Mouse (Mus musculus) stomach, embryonic 14.5 days (tissue): ENCODE results near the gene Dnm3. TPM values are rescaled to one million over a fixed set of nuclear protein-coding genes. Genes with fewer than 3 reads are reported as not detected.

Source experiments
- ATAC-seq: fragments of 200-750 bp; cut with Nextera tagmentation; 2 replicates; pipeline ENCODE4 v1.8.0; 2017; ENCODE audit warnings: low read depth, moderate TSS enrichment; ENCODE audit not compliant: insufficient number of reproducible peaks, insufficient read depth, low FRiP score
- H3K27ac ChIP-seq: fragments of 300-500 bp; sonication (generic); 2 replicates; pipeline ENCODE4 v1.5.1; 2014; ENCODE audit warnings: mild to moderate bottlenecking, low read length, moderate library complexity, mixed read lengths
- H3K27me3 ChIP-seq: fragments of 300-500 bp; sonication (generic); 2 replicates; pipeline ENCODE4 v1.6.1; 2014; ENCODE audit warnings: low read length, control low read depth, mixed read lengths; ENCODE audit not compliant: control insufficient read depth, insufficient read depth
- H3K36me3 ChIP-seq: fragments of 300-500 bp; sonication (generic); 2 replicates; pipeline ENCODE4 v1.6.1; 2014; ENCODE audit warnings: mild to moderate bottlenecking, control low read depth, low read length, moderate library complexity, mixed read lengths; ENCODE audit not compliant: control insufficient read depth, insufficient read depth
- H3K4me1 ChIP-seq: fragments of 300-500 bp; sonication (generic); 2 replicates; pipeline ENCODE4 v1.6.1; 2014; ENCODE audit warnings: low read length, control low read depth, mixed read lengths; ENCODE audit not compliant: control insufficient read depth, insufficient read depth
- H3K4me2 ChIP-seq: fragments of 300-500 bp; sonication (generic); replicated peaks from 2 replicates; pipeline ENCODE4 v1.6.1; 2014; ENCODE audit warnings: low read depth, low read length, control low read depth
- H3K4me3 ChIP-seq: fragments of 300-500 bp; sonication (generic); 2 replicates; pipeline ENCODE4 v1.5.1; 2014; ENCODE audit warnings: low read depth, low read length, control low read depth
- H3K9ac ChIP-seq: fragments of 300-500 bp; sonication (generic); replicated peaks from 2 replicates; pipeline ENCODE4 v1.6.1; 2014; ENCODE audit warnings: low read depth, mild to moderate bottlenecking, control low read depth, low read length, moderate library complexity, mixed read lengths
- H3K9me3 ChIP-seq: fragments of 300-500 bp; sonication (generic); 2 replicates; pipeline ENCODE4 v1.6.1; 2016; ENCODE audit warnings: low read depth, low read length, control low read depth; ENCODE audit not compliant: control insufficient read depth
- WGBS: fragments of 180-500 bp; shearing (Covaris S2); extraction: QIAGEN DNeasy Blood & Tissue Kit; methylation state at CpG from one replicate; pipeline ENCODE4 v1.1.7; 2014; 5-methylcytosine and 5-hydroxymethylcytosine counted together
- polyA plus RNA-seq: library from polyadenylated mRNA; unstranded; fragments of >200 nt; fragmentation: Nextera tagmentation; extraction: Ambion mirVana; gene quantifications from 2 replicates; pipeline ENCODE4 v1.2.1, GENCODE M21; 2014

Dnm3 gene
- polyA plus RNA-seq, 1 experiment from 2014 or later, result 8.6 TPM

- Histone ChIP-seq H3K27me3 (no peaks in the 10 kb centered on the region), H3K9me3 (no peaks in the 10 kb centered on the region), H3K27ac (peak overlapping the region; percentile 21; the same call in 1 of the 2 replicates), H3K4me3 (no peak overlapping the region), H3K4me1 (0 out of 2 replicates have a peak, but pooled peaks cover 3% of the 10 kb centered on the region), H3K36me3 (no peaks in the 10 kb centered on the region), H3K9ac (no peak overlapping the region), H3K4me2 (no peak overlapping the region)
- ATAC-seq, result no peak
- 44% methylated on average over 3 of the region's 3 CpGs for WGBS
Observed at GRCm38 (mm10) chr1:162124396-162124795, 353.4 kb downstream of the Dnm3 start.

- H3K36me3 ChIP-seq, result no peaks in the 10 kb centered on the region
- no peak overlapping the region for H3K4me2 ChIP-seq
- H3K27ac ChIP-seq, result peak overlapping the region; percentile 58; the same call in 1 of the 2 replicates
- H3K9ac ChIP-seq, result no peak overlapping the region
- no peak; the same call in 1 of the 2 replicates for ATAC-seq
- no peaks in the 10 kb centered on the region for H3K27me3 ChIP-seq
- 33% methylated on average over 7 of the region's 7 CpGs for WGBS
- no peak overlapping the region for H3K4me3 ChIP-seq
- no peaks in the 10 kb centered on the region for H3K9me3 ChIP-seq
- 0 out of 2 replicates have a peak, but pooled peaks cover 3% of the 10 kb centered on the region for H3K4me1 ChIP-seq
Observed at GRCm38 (mm10) chr1:162121441-162122200, 356.2 kb downstream of the Dnm3 start.

- 64% methylated on average over 7 of the region's 7 CpGs for WGBS
- Histone ChIP-seq H3K27ac (peak overlapping the region; percentile 66), H3K4me1 (peaks cover 11% of the 10 kb centered on the region; the same call in 1 of the 2 replicates), H3K4me2 (no peak overlapping the region), H3K9me3 (no peaks in the 10 kb centered on the region), H3K4me3 (no peak overlapping the region), H3K27me3 (no peaks in the 10 kb centered on the region), H3K36me3 (no peaks in the 10 kb centered on the region), H3K9ac (no peak overlapping the region)
- ATAC-seq, result peak; percentile 63
Observed at GRCm38 (mm10) chr1:162109437-162109813, 368.4 kb downstream of the Dnm3 start.

- H3K27me3 ChIP-seq, result no peaks in the 10 kb centered on the region
- ATAC-seq, result no peak
- no peak overlapping the region for H3K9ac ChIP-seq
- no peak overlapping the region for H3K4me3 ChIP-seq
- no peaks in the 10 kb centered on the region for H3K9me3 ChIP-seq
- peak overlapping the region; percentile 66 for H3K27ac ChIP-seq
- H3K4me2 ChIP-seq, result no peak overlapping the region
- no peaks in the 10 kb centered on the region for H3K36me3 ChIP-seq
- peaks cover 11% of the 10 kb centered on the region; the same call in 1 of the 2 replicates for H3K4me1 ChIP-seq
- 59% methylated on average over 6 of the region's 6 CpGs for WGBS
Observed at GRCm38 (mm10) chr1:162108726-162109436, 369.0 kb downstream of the Dnm3 start.

GRCm38 (mm10) chr1:162108181-162108671 lies 369.6 kb downstream of the Dnm3 start:
- no peak overlapping the region for H3K9ac ChIP-seq
- no peak overlapping the region for H3K4me2 ChIP-seq
- peak overlapping the region; percentile 66; the same call in 1 of the 2 replicates for H3K27ac ChIP-seq
- no peaks in the 10 kb centered on the region for H3K9me3 ChIP-seq
- 59% methylated on average over 7 of the region's 7 CpGs for WGBS
- no peak overlapping the region for H3K4me3 ChIP-seq
- H3K4me1 ChIP-seq, result peaks cover 11% of the 10 kb centered on the region; the same call in 1 of the 2 replicates
- H3K27me3 ChIP-seq, result no peaks in the 10 kb centered on the region
- no peaks in the 10 kb centered on the region for H3K36me3 ChIP-seq
- ATAC-seq, result no peak; the same call in 1 of the 2 replicates

GRCm38 (mm10) chr1:162107011-162107606 lies 370.7 kb downstream of the Dnm3 start:
- no peak for ATAC-seq
- Histone ChIP-seq H3K4me2 (no peak overlapping the region), H3K27ac (no peak overlapping the region), H3K36me3 (no peaks in the 10 kb centered on the region), H3K9ac (no peak overlapping the region), H3K4me1 (peaks cover 11% of the 10 kb centered on the region; the same call in 1 of the 2 replicates), H3K4me3 (no peak overlapping the region), H3K9me3 (no peaks in the 10 kb centered on the region), H3K27me3 (no peaks in the 10 kb centered on the region)
- WGBS, result 92% methylated on average over 4 of the region's 4 CpGs

- H3K27ac ChIP-seq, result no peak overlapping the region
Observed at GRCm38 (mm10) chr1:162100961-162101830, 376.6 kb downstream of the Dnm3 start.

More at GRCm38 (mm10) chr1:162100961-162101830, 376.6 kb downstream of the Dnm3 start:
- Histone ChIP-seq H3K27me3 (no peaks in the 10 kb centered on the region), H3K4me2 (no peak overlapping the region), H3K36me3 (no peaks in the 10 kb centered on the region), H3K9ac (no peak overlapping the region), H3K4me3 (no peak overlapping the region), H3K9me3 (no peaks in the 10 kb centered on the region), H3K4me1 (no peaks in the 10 kb centered on the region)
- 77% methylated on average over 10 of the region's 10 CpGs for WGBS
- ATAC-seq, result no peak
